Mouse (Mus musculus) layer of hippocampus, adult 9-11 months (tissue): ENCODE results near the gene Ttll11.

Experiments used
- DNase-seq: peaks from one replicate; pipeline ENCODE4 v3.0.0; 2022

Gene Ttll11

DNA sequence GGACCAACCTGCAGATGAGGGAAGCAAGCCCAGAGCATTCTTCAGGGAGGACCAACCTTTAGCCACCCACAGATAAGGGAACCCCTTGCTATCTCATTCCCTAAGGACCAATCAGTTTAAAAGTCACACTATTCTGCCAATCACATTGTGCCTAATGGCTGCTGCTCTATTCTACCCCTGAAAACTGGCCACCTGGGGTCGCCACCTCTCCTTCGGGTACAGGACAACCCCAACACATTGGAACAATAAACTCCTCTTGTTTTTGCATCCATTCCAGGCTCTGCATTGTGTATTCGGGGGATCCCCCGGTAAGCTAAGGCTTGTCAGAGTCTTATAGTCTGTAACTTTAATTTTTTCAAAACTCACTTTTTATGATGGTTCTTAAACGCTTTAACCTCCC is 218.3 kb downstream of the Ttll11 start:
- no peak for DNase-seq

DNA sequence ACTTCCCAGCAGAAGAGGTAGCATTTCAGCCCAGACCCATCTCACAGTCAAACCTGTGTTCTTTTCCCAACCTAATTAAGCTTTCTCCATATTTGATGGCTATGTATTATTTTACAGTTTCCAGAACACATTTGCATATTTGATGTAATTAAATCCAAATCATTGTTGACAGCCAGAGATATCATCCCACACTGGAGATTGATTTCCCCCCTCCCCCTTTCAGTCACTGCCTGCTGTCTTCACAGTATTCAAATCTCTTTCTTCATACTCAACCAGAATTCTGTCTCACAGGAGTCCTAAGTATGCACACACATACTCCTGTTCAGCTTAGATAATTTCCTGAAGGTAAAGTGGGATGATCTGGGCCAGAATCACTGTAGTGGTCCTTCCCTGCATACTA is 218.8 kb downstream of the Ttll11 start:
- no peak for DNase-seq

DNA sequence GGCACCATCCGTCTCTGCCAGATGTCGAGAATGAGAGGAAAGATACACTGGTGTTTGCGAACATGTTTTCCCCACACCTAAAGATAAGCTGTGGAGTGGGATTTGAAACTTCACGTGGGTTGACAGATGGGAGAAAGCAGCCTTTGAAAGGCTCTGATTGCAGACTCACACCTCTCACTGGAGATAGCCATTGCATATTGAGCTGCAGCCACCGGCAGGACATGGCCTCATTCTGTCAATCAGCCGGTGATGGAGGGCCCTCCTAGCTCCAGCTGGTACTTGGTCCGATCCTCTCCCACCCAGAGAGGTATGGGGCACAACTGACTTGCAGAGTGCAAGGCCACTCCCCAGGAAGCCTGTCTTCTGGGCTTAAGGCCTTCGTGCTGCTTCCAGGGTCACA is 219.4 kb downstream of the Ttll11 start:
- no peak for DNase-seq

DNA sequence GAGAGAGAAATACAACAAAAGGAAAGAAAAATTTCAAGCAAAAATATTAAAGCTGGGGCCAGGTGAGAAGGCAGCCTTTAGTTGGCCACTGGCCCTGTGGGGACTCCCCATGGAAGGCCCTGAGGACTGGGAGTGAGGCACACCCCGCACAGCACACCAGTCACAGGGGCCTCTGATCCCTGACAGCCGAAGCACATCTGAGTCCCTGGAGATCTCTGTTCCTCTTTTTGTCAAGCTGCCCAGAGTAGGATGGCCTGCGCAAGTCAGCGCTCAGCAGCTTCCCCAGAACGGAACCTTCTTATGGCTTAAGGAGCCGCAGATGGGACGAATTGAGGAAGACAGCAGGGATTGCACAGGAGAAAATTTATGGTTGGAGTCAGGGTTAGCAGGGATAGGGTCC is 223.2 kb downstream of the Ttll11 start:
- no peak for DNase-seq

DNA sequence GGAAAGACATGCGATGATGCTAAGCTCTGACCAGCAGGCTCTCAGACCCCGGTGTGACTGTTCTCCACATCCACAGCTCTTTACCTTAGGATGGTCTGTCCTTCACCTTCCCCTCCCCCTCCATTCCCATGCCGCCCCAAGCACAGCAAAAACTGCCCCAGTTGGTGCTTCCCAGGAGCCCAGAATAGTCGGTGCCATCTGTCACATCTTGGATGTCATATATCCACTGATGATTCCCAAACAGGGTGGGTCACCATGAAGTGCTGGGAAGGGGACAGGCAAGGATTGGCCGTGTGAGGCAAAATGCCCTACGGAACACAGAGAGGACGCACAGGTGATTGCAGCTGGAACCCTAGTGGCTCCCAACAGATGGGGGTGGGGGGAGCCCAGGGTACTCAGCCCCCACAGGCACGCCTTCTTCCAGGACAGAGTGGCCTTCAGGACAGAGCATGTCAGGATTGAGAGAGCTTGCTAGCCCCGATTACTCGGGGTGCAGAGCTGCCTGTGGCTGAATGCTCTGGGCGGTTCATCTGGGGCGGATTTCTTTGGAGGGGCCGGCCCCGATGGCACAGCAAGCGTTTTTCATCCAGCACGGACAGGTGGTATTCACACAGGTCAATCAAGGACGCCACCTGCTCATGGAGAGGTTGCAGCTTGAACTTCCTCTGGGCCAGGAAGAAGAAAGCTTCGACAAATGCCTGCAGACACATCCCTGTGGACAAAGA is 227.8 kb downstream of the Ttll11 start:
- no peak for DNase-seq

DNA sequence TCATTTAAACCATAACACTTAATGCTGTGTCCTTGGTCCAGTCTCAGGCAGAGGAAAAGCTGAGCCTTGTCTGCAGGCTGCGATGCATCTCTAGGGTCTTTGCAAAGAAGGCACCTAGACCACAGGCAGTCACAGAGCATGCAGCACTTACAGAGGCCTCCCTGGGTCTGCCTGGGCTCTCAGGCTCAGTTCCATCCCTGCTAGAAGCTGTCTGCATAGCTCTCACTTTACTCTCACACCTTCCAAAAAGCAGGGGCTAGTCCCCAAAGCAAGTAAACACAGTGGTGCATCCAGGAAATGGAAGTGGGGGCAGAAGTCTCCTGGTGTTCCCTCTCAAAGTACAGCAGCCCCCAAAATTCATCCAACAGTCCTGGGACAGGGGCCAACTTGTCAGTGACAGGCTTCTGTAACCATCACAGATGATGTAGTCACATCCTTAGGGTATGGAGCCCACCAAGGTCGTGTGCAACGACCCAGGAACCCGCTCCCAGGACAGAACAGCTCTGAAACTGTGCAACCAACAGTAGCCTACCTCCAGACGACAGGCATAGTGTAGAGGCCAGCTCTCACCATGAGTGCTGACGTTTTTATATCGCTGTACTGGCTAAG is 229.1 kb downstream of the Ttll11 start:
- DNase-seq, result no peak

DNA sequence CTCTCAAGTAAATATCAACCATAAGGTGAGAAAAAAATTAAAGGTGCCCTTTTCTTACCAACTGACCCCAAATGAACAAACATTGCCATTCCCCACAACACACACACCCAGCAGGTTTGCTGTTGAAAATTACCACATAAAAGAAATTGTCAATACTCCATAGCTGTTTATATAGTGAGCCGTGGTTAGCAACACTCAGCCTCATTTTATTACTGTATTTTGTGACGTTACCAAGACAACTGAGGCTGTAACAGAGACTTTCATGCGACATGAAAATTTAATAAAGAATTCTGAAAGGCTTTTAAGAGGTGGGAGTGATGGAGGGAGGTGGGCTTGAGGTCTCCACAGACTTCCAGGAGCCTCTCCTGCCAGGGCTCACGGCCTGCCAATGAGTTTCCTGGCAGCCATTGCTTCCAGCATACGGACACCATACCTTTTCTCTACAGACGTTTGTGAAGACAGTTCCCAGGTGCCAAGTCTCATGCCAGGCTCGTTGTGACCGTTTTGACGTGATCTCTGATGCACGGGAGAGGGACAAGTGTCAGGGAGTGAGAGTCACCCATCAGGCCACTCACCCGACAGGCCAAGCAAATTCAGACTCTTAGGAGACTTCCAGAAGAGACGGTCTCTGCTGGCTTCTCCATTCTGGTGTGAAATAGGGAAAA is 232.2 kb downstream of the Ttll11 start:
- DNase-seq, result no peak

DNA sequence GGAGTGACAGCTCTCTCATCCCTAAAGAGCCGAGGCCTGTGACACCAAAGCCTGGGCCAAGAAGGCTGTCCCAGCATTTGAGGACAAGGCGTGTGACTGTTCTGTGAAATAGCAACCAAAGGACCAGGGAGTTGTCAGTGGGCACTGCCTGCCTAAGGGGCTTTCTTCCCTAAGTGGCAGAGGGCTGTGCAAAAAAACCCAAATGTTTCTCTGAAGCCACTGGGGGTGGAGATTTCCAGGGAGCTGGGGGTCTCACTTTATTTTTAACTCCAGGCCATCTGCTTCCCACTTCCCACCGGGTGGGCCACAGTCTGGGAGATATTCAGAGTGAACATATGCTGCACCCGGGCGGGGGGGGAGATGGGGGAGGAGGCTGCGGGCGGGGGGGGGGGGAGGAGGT is 233.1 kb downstream of the Ttll11 start:
- DNase-seq, result peak; percentile 44

DNA sequence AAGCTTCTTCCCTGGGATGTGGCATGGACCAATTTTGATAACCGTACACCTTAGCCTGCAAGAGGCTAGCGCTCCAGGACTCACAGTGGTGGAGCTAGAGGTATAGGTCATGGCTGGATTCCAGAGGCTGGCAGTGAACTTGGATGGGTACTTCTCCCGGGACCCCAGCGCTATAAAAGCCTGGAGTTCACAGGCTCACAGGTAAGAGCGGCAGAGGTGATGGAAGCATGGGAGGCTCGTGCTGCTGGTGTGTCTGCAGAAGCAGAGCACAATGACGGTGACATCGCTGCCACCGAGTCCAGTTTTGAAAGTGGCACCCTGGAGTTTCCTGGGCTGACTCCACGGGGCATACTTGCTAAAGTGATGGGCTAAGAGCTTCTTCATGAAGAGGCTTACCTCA is 233.8 kb downstream of the Ttll11 start:
- no peak for DNase-seq

DNA sequence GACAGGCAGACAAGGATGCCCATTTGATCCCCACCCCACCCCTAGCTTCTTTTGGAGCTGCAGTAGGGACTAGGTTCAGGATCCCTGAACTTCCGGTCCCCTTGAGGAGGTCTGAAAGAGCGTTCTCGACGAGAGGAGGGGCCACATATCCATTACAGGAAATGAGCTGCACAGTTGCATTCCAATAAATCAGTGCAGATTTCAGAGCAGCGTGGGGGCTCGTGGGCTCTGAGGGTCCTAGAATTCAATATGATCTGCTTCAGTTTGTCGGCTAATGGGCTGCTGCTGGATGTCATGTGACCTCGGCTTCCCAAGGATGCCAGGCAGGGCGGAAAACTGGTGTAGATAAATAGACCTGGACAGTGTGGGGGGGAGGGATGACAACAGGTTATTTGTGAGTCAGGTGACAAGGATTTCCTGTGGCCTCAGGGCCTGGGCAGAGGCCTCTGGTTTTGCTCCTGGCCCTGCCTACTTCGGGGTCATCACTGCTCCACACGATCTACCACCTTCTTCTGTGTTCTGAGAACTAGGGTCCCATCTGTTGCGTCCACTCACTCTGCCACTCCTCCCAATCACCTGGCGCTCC is 240.0 kb downstream of the Ttll11 start:
- DNase-seq, result no peak

DNA sequence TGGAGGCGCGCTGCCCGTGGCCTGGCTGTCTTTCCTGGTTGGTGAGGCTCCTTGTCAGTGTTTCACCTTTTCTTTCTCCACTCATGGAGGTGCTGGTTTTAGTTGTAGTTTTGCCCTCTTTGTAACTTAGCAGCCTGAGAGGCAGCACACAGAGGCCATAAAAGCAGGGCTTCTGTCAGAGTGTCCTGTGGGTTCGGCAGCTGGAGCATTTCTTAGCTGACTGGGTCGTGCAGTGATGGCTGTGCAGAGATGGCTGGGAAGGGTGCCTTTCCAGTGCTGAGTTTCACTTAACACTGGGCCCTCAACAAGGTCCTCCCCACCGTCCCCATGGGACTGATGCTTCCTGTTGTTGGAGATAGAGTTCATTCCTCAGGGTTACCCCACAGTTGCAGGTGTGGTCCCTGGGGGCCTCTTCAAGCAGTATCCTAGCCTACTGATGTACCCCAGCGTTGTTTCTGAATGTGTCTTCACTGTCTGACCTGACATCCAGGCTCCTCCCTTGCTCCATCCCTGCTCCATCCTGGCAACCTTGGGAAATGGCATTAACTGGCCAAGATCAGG is 242.2 kb downstream of the Ttll11 start:
- DNase-seq, result no peak

DNA sequence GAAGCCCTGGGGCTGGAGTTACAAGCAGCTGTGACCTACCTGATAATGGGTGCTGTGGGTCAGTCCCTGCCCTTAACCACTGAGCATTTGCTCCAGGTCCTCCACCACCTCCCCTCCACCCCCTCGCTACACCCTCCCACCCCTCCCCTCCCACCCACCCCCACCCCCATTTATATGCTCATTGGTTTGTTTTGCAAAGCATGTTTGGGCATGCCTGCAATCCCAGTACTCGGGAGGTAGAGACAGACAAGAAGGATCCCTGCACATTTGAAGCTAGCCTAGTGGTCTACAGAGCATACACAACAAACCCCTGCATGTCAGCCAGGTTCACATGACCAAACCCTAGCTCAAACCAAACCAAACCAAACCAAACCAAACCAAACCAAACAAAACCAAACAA is 243.7 kb downstream of the Ttll11 start:
- DNase-seq, result no peak

DNA sequence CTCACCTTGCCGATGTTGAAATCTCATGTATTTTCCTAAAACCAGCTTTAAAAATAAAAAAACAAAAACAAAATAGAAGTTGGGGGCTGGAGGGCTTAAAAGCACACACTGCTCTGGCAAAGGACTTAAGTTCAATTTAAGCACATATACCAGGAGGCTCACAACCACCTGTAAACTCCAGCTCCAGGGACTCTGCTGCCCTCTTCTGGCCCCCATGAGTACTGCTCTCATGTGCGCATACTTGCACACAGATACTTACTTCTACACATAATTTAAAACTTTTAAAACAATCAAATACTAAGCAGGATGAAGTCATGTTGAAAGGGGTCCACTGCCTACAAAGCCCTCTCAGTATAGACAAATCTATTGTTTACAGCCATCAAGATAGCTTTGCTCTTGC is 244.7 kb downstream of the Ttll11 start:
- no peak for DNase-seq

DNA sequence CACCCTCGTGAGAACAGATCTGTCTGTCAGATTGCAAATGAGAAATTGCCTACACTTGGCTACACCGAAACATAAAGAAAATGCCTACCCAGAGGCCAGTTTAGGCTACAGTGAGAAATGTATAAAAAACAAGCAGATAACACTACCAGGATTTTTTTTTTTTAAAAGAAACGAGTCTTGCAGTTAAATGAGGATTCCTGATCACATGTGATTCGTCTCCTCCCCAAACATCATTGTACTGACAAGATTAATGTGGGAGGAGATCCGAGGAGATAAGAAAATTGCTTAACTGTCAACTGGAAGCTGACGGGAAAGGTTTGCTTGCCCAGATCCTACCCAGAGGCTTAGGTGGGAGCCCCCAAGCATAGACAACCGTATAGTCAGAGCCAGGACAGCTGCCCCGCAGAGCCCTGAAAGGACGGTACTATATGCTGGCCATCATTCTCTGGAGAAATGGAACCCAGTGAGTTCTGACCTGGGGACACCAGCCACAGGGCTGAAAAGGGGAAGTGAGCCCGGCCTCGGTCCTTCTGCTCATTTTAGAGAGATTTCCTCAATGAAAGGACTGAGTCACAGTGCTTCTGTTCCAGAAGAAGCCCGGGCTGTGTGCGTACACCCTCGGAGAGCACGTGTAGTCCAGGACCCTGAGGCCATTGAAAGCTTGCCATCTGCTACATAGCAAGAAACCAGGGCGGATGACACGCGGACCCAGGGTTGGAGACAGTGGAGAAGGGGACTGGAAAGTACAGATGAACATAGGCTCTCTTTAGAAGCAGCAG is 247.9 kb downstream of the Ttll11 start:
- DNase-seq, result no peak

DNA sequence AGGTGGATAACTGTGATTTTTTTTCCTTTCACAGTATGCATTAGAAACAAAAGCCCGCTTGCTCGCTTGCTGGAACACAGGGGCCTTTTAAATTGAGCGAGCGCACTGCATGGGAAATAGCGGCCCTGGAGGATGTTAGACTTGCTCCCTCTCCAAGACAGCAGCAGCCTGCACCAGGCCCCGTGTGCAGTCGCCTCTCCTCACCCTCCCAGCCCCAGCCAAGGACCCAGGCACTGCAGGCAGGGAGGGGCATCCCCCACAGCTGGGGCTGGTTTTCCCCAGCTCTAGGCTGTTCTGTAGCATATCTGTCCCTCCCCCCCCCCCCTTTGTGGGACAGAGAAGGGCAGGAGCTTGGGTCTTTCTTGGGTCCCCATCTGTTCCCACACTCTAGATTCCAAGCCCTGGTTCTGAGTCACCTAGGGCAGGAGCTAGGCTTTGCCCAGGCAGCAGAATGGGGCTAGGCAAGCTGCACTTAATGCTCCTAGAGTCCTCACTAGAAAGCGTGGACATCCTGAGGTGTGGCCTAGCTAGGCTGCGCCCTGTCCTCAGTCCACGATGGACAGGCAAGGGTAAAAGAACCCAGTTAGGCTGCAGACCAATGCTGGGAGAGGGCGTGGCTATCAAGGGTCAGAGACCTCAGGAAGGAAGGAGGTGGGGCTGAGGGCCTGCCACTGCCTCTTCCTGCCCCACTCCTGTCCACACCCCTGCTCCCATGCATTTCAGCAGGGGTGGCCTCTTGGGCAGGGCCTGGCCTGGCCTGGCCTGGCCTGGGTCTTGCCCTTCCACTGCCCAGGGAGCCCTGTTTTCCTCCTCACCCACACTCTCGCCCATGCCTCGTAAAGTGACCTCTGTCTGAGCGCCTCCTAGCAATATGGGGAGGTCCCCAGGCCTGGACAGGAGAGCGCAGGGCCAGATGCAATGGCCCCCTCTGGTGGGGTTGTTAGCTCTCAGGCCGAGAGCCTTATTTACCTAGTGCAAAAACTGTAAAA is 250.3 kb downstream of the Ttll11 start:
- no peak for DNase-seq

DNA sequence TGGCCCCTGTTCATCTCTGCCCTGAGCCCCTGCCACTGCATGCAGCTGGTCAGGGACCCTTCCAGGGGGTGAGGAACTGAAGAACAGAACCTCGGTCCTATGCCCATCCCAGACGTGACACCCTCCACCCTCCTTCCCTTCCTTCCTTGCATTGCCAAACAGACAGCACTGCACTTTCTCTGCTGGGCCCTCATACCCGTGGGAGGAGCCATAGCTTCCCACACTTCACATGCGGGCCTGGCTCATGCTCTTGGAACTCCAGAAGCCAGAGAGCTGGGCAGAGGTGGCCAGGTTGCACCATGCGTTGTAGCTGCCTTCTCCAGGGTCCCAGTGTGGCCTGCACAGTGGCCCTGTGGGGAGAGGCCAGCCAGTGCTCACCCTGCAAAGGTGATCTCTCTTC is 251.1 kb downstream of the Ttll11 start:
- DNase-seq, result no peak

DNA sequence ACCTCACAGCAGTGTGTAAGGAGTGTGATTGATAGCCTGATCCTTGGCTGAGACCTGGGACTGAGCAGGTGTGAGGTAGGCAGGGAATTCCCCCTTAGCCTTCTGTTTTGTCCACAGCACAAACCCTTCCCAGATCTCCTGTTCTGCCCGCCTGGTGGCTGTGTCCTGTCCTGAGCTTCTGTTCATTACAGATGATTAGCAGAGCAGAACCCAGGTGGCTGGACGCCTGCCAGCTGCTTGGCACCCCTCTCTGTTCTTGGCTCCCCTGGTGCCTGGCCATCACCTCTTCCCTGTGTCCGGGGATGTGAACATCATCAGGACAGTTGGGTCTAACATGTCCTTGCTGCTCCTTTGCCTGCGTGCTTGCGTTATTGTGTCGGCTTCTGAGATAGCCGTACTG is 256.0 kb downstream of the Ttll11 start:
- DNase-seq, result no peak

DNA sequence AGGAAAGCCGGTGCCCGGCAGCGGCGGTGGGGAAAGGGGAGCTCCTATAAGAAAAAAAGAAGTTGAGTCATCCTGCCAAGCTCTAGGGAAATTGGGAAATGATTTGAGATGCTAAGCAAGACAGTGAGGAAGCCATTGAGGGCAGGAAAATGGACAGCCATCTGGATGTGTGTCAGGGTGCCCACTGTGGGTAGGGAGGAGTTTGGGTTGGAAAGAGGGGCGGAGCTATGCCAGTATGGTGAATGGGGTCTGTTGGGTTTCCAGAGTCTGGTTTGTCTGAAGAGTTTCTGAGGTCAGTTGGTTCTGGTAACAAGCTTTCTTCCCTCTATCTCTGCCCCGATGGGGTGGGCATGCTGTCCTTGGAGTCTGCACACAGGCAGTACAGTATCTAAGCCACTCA is 256.4 kb downstream of the Ttll11 start:
- DNase-seq, result no peak

DNA sequence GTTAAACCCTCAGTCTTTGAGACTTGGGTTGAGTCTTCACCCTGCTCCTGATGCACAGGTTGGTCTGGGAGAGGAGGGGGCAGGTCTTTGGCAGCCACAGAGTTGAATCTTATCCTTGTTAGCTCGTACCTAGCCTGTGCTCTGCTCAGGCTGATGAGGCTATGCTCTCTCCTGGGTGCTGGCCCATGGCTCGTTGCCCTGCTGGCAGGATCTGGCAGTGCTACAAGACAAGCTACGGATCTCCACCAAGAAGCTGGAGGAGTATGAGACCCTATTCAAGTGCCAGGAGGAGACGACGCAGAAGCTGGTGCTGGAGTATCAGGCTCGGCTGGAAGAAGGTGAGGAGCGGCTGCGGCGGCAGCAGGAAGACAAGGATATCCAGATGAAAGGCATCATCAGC is 256.9 kb downstream of the Ttll11 start:
- DNase-seq, result no peak

DNA sequence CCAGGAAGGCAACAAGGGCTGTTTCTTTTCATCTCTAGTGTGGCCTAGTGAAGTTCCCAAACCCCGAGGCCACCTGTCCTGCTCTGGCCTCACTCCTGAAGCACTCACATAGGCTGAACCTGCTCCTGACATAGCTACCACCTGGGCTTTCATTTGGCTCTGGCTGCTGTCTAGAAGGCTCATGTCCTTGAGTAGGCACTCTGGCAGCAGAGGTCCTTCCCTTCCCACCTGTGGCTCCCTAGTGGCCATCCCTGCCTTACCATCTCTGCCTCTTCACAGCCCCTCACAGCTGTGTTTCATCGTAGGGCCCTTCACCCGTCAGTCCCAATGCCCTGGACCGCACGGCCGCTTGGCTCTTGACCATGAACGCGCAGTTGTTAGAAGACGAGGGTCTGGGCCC is 258.8 kb downstream of the Ttll11 start:
- no peak for DNase-seq

DNA sequence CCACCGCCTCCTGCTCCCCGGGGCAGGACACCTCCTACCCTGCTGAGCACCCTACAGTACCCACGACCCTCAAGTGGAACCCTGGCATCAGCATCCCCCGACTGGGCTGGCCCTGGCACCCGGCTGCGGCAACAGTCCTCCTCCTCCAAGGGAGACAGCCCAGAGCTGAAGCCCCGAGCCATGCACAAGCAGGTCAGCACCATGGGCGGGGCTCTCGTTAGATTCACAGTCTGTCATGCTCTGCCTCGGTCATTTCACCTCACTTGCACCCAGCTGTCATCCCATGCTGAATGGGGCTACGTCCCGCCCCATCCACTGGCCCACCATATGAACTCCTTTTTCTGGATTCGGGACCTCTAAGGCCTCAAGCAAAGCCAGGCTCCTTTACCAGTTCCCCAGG is 259.2 kb downstream of the Ttll11 start:
- no peak for DNase-seq

DNA sequence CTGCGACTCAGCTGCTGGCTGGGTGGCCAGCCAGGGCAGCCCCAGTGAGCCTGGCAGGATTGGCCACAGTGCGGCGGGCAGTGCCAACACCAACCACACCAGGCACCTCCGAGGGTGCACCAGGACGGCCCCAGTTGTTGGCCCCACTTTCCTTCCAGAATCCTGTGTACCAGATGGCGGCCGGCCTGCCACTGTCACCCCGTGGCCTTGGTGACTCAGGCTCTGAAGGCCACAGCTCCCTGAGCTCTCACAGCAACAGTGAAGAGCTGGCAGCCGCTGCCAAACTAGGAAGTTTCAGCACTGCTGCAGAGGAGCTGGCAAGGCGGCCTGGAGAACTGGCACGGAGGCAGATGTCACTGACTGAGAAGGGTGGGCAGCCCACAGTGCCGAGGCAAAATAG is 259.6 kb downstream of the Ttll11 start:
- DNase-seq, result peak; percentile 40
